Mouse (Mus musculus) liver, embryonic 11.5 days (tissue): ENCODE measurements around the gene Ddah2. TPM values are rescaled to one million over a fixed set of nuclear protein-coding genes. Genes with fewer than 3 reads are reported as not detected.

ENCODE experiments used
- ATAC-seq: fragments of 200-750 bp; cut with Nextera tagmentation; replicated peaks from 2 replicates; pipeline ENCODE4 v1.8.0; 2017; ENCODE audit warnings: moderate number of reproducible peaks, mild to moderate bottlenecking, moderate TSS enrichment, moderate library complexity; ENCODE audit not compliant: low FRiP score
- DNase-seq: peaks from one replicate; pipeline ENCODE4 v3.0.0-alpha.2; 2017; ENCODE audit warnings: low spot score
- H3K27ac ChIP-seq: fragments of 300-500 bp; sonication (generic); 2 replicates; pipeline ENCODE4 v1.5.1; 2014; ENCODE audit warnings: mild to moderate bottlenecking, low read depth, low read length, control low read depth
- H3K27me3 ChIP-seq: fragments of 300-500 bp; sonication (generic); replicated peaks from 2 replicates; pipeline ENCODE4 v1.6.1; 2014; ENCODE audit warnings: low read length, mixed read lengths; ENCODE audit not compliant: control insufficient read depth, insufficient read depth
- H3K36me3 ChIP-seq: fragments of 300-500 bp; sonication (generic); 2 replicates; pipeline ENCODE4 v1.6.1; 2014; ENCODE audit warnings: mild to moderate bottlenecking, low read length, moderate library complexity, mixed read lengths; ENCODE audit not compliant: control insufficient read depth, insufficient read depth
- H3K4me1 ChIP-seq: fragments of 300-500 bp; sonication (generic); replicated peaks from 2 replicates; pipeline ENCODE4 v1.6.1; 2014; ENCODE audit warnings: low read length, mixed read lengths; ENCODE audit not compliant: control insufficient read depth, insufficient read depth
- H3K4me2 ChIP-seq: fragments of 300-500 bp; sonication (generic); 2 replicates; pipeline ENCODE4 v1.6.1; 2014; ENCODE audit warnings: mild to moderate bottlenecking, control low read depth, moderate library complexity
- H3K4me3 ChIP-seq: fragments of 300-500 bp; sonication (generic); 2 replicates; pipeline ENCODE4 v1.5.1; 2014; ENCODE audit warnings: low read depth, low read length, control low read depth
- H3K9ac ChIP-seq: fragments of 300-500 bp; sonication (generic); 2 replicates; pipeline ENCODE4 v1.6.1; 2014; ENCODE audit warnings: low read depth, low read length, control low read depth
- H3K9me3 ChIP-seq: fragments of 300-500 bp; sonication (generic); 2 replicates; pipeline ENCODE4 v1.6.1; 2016; ENCODE audit warnings: low read length, inconsistent platforms, mixed read lengths; ENCODE audit not compliant: control insufficient read depth
- WGBS: fragments of 180-500 bp; shearing (Covaris S2); extraction: QIAGEN DNeasy Blood & Tissue Kit; methylation state at CpG from one replicate; pipeline ENCODE4 v1.1.7; 2014; 5-methylcytosine and 5-hydroxymethylcytosine counted together
- polyA plus RNA-seq: library from polyadenylated mRNA; unstranded; fragments of >200 nt; fragmentation: Nextera tagmentation; extraction: Ambion mirVana; gene quantifications from 2 replicates; pipeline ENCODE4 v1.2.1, GENCODE M21; 2014

Gene Ddah2
- polyA plus RNA-seq, 1 experiment from 2014 or later, result 132 TPM

DNA sequence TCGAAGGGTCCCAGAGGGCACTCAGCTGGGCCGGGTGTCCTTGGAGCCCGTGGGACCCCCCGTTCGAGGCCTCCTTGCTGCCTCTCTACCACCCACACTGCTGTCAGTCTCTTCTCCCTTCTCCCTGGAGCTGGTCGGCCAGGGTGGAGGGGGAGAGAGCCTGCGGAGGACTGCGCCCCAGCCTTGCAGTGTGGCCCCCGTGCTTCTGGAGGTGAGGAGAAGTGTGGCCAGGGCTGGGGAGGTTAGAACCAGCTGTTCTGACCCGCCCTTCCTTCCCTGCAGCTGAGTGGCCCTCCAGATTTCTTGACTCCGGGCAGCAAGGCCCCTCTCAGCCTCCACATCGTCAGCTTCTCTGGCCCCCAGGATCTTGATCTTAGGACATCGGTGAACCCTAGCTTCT lies 34.6 kb upstream of the Ddah2 start:
- H3K27ac ChIP-seq, result no peak overlapping the region
- no peak overlapping the region for H3K4me3 ChIP-seq
- DNase-seq (no peak), ATAC-seq (no peak)
- H3K9me3 ChIP-seq, result no peaks in the 10 kb centered on the region
- no peak overlapping the region for H3K4me2 ChIP-seq
- no peaks in the 10 kb centered on the region for H3K27me3 ChIP-seq
- H3K36me3 ChIP-seq, result no peaks in the 10 kb centered on the region
- 54% methylated on average over 13 of the region's 13 CpGs for WGBS
- peaks cover 55% of the 10 kb centered on the region for H3K4me1 ChIP-seq
- H3K9ac ChIP-seq, result no peak overlapping the region

- Histone ChIP-seq H3K4me1 (peaks cover 62% of the 10 kb centered on the region), H3K27ac (no peak overlapping the region), H3K4me3 (no peak overlapping the region), H3K9me3 (no peaks in the 10 kb centered on the region), H3K27me3 (no peaks in the 10 kb centered on the region), H3K9ac (no peak overlapping the region), H3K4me2 (no peak overlapping the region), H3K36me3 (no peaks in the 10 kb centered on the region)
- DNase-seq (no peak), ATAC-seq (no peak)
- WGBS, result 60% methylated on average over 8 of the region's 10 CpGs
Measured at GRCm38 (mm10) chr17:35024691-35025488, 33.9 kb upstream of the Ddah2 start.

DNA sequence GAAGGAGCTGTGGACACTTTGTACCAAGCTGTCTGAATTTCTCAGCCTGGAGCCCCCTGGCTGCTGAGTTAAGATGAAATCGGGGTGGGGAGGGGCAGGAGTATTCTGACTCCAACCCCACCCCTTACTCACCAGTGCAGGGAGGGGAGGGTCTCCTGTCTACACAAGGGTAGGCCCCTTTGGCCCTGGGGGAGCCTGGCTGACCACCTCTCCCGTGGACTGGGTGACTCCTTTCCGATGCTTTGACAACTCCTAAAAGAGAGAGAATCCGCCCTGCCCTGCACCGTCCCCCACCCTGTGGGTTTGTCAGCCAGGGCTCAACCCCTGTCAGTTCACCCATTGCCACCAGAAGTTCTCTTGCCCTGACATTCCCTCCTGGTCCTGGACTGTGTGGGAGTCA lies 32.6 kb upstream of the Ddah2 start:
- no peak overlapping the region for H3K4me2 ChIP-seq
- no peaks in the 10 kb centered on the region for H3K9me3 ChIP-seq
- no peak for DNase-seq
- ATAC-seq, result no peak
- no peak overlapping the region for H3K4me3 ChIP-seq
- WGBS, result 76% methylated on average over 5 of the region's 5 CpGs
- H3K27me3 ChIP-seq, result no peaks in the 10 kb centered on the region
- no peak overlapping the region for H3K9ac ChIP-seq
- no peaks in the 10 kb centered on the region for H3K36me3 ChIP-seq
- peaks cover 61% of the 10 kb centered on the region for H3K4me1 ChIP-seq
- H3K27ac ChIP-seq, result no peak overlapping the region

DNA sequence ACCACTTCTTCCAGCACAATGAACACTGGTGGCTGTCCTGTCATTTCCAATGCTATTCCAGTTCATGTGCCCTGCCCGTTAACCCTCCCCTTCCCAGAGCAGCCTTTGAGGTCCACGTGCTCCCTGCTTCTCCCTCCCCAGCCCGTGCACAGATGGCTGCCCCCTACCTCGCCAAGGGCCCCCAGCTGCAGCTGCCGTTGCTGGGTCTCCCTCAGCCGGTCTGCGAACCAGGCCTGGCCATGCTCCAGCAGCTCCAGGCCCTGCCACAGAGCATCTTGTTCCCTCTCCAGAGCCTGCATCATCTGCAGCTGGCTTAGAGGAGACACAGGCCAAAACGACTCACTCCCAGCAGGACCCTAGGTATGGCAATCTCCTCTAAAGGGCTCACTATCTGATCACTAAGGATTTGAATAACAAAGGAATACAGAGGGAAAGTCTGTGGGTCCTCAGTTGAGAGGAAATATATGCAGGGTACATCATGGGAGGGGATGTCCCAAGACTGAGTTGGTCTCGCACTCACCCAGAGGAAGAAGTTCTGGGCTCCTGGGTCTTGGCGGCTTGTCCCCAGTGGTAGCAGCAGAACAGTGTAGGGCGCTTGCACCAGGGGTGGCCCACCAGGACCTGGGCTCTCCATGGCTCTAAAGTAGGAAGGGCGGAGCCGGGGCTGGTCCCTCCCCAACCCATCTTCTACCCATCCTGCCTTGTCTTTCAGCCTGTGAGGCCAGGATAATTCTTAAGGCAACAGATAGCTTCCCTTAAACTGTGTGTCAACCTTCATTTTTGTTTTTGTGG lies 31.4 kb upstream of the Ddah2 start, which contains the start of gene Sapcd1:
TSS of gene Sapcd1 (minus strand) at position 740 of the 792 bp plus-strand sequence.
- no peaks in the 10 kb centered on the region for H3K9me3 ChIP-seq
- no peaks in the 10 kb centered on the region for H3K27me3 ChIP-seq
- 54% methylated on average over 13 of the region's 13 CpGs for WGBS
- DNase-seq (no peak), ATAC-seq (0 out of 2 replicates have a peak, but pooled peaks have one; percentile 41)
- no peaks in the 10 kb centered on the region for H3K36me3 ChIP-seq
- peak within 1 kb of the TSS; percentile 32; the same call in 1 of the 2 replicates for H3K27ac ChIP-seq
- peak within 1 kb of the TSS; percentile 23; the same call in 1 of the 2 replicates for H3K4me2 ChIP-seq
- peaks cover 52% of the 10 kb centered on the region for H3K4me1 ChIP-seq
- H3K9ac ChIP-seq, result peak within 1 kb of the TSS; percentile 46
- H3K4me3 ChIP-seq, result peak within 1 kb of the TSS; percentile 15; the same call in 1 of the 2 replicates

DNA sequence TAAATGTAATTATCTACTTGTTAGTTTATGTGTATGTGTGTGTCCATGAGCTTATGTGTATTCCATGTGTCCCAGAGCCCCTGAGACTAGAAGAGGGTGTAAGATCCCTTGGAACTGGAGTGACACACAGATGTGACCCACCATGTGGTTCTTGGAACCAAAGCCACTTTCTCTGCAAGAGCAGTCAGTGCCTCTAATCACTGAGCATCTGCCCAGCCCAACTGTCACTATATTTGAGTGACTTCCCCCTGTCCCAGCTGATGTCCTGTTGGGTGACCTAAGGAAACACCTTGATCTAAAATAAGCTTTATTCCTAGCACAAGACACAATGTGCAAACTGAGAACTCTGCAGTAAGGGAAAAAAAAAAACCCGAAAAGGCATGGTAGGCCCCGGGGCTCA lies 30.5 kb upstream of the Ddah2 start:
- no peaks in the 10 kb centered on the region for H3K27me3 ChIP-seq
- no peaks in the 10 kb centered on the region for H3K36me3 ChIP-seq
- no peak overlapping the region for H3K27ac ChIP-seq
- H3K9ac ChIP-seq, result no peak overlapping the region
- H3K4me1 ChIP-seq, result peaks cover 43% of the 10 kb centered on the region
- H3K4me2 ChIP-seq, result no peak overlapping the region
- H3K4me3 ChIP-seq, result no peak overlapping the region
- DNase-seq (no peak), ATAC-seq (no peak)
- H3K9me3 ChIP-seq, result no peaks in the 10 kb centered on the region
- WGBS, result 67% methylated on average over 2 of the region's 2 CpGs

GRCm38 (mm10) chr17:35029691-35030532 lies 28.9 kb upstream of the Ddah2 start:
- ATAC-seq (no peak), DNase-seq (no peak)
- peaks cover 30% of the 10 kb centered on the region for H3K4me1 ChIP-seq
- no peak overlapping the region for H3K9ac ChIP-seq
- H3K27ac ChIP-seq, result no peak overlapping the region
- H3K4me3 ChIP-seq, result no peak overlapping the region
- H3K27me3 ChIP-seq, result no peaks in the 10 kb centered on the region
- H3K36me3 ChIP-seq, result no peaks in the 10 kb centered on the region
- H3K4me2 ChIP-seq, result no peak overlapping the region
- no peaks in the 10 kb centered on the region for H3K9me3 ChIP-seq
- 41% methylated on average over 19 of the region's 19 CpGs for WGBS

- 91% methylated on average over 11 of the region's 11 CpGs for WGBS
- Histone ChIP-seq H3K36me3 (no peaks in the 10 kb centered on the region), H3K4me2 (no peak overlapping the region), H3K4me3 (no peak overlapping the region), H3K27ac (no peak overlapping the region), H3K9ac (no peak overlapping the region), H3K27me3 (no peaks in the 10 kb centered on the region), H3K9me3 (no peaks in the 10 kb centered on the region), H3K4me1 (peaks cover 28% of the 10 kb centered on the region)
- no peak for ATAC-seq
- no peak for DNase-seq
Measured at GRCm38 (mm10) chr17:35031272-35031671, 27.6 kb upstream of the Ddah2 start.

- WGBS, result 74% methylated on average over 7 of the region's 7 CpGs
- ATAC-seq, result no peak; the same call in 1 of the 2 replicates
- no peak overlapping the region for H3K9ac ChIP-seq
- no peak for DNase-seq
- no peak overlapping the region for H3K4me3 ChIP-seq
- H3K4me1 ChIP-seq, result peaks cover 24% of the 10 kb centered on the region
- no peaks in the 10 kb centered on the region for H3K36me3 ChIP-seq
- no peak overlapping the region for H3K4me2 ChIP-seq
- no peak overlapping the region for H3K27ac ChIP-seq
- no peaks in the 10 kb centered on the region for H3K27me3 ChIP-seq
- H3K9me3 ChIP-seq, result no peaks in the 10 kb centered on the region
Measured at GRCm38 (mm10) chr17:35031880-35032279, 27.0 kb upstream of the Ddah2 start.
